Mouse (Mus musculus): Measurements from ENCODE around the gene Prkag3. TPM values are rescaled to one million over a fixed set of nuclear protein-coding genes. Genes with fewer than 3 reads are reported as not detected.

The Prkag3 gene
- polyA plus RNA-seq (2017; shearing (Covaris generic)): not detected

GRCm38 (mm10) chr1:74748643-74749271 lies at the start of gene Prkag3:
Gene Prkag3, minus strand, starts transcription at chr1:74749221.

GRCm38 (mm10) chr1:74791249-74791648 lies 42.2 kb upstream of the Prkag3 start, which contains the start of gene Wnt10a:
Gene Wnt10a, plus strand, starts transcription at chr1:74791516.

GRCm38 (mm10) chr1:74771845-74771930 lies 22.7 kb upstream of the Prkag3 start, which contains the start of gene Wnt6:
Gene Wnt6, plus strand, starts transcription at chr1:74771892.

GRCm38 (mm10) chr1:74713099-74713858 lies 35.7 kb downstream of the Prkag3 start, which contains the start of gene Cyp27a1:
Gene Cyp27a1, plus strand, starts transcription at chr1:74713574.

Other genes starting within 250 kb of the Prkag3 start
- 38.3 TPM for gene Cnot9, start 243.2 kb downstream of the Prkag3 start, polyA plus RNA-seq (2017; shearing (Covaris generic))
- 0.38 TPM for gene Plcd4, start 206.3 kb downstream of the Prkag3 start, polyA plus RNA-seq (2017; shearing (Covaris generic))
- gene Usp37, start 204.9 kb downstream of the Prkag3 start, polyA plus RNA-seq (2017; shearing (Covaris generic)): 20.7 TPM
- gene Zfp142, start 161.0 kb downstream of the Prkag3 start, polyA plus RNA-seq (2017; shearing (Covaris generic)): 22.7 TPM
- gene Bcs1l, start 160.9 kb downstream of the Prkag3 start, polyA plus RNA-seq (2017; shearing (Covaris generic)): 13.6 TPM
- 33.3 TPM for gene Rnf25, start 147.8 kb downstream of the Prkag3 start, polyA plus RNA-seq (2017; shearing (Covaris generic))
- gene Stk36, start 147.8 kb downstream of the Prkag3 start, polyA plus RNA-seq (2017; shearing (Covaris generic)): not detected
- 41.7 TPM for gene Ttll4, start 87.5 kb downstream of the Prkag3 start, polyA plus RNA-seq (2017; shearing (Covaris generic))
- gene Cyp27a1, start 35.6 kb downstream of the Prkag3 start, polyA plus RNA-seq (2017; shearing (Covaris generic)): 0.40 TPM
- not detected for gene Wnt6, start 22.7 kb upstream of the Prkag3 start, polyA plus RNA-seq (2017; shearing (Covaris generic))
- 0.29 TPM for gene Wnt10a, start 42.3 kb upstream of the Prkag3 start, polyA plus RNA-seq (2017; shearing (Covaris generic))
- gene Cdk5r2, start 105.7 kb upstream of the Prkag3 start, polyA plus RNA-seq (2017; shearing (Covaris generic)): not detected
- not detected for gene Fev, start 136.2 kb upstream of the Prkag3 start, polyA plus RNA-seq (2017; shearing (Covaris generic))
- gene Cryba2, start 143.9 kb upstream of the Prkag3 start, polyA plus RNA-seq (2017; shearing (Covaris generic)): not detected
- gene Cfap65, start 186.4 kb upstream of the Prkag3 start, polyA plus RNA-seq (2017; shearing (Covaris generic)): 0.09 TPM
- not detected for gene Ihh, start 202.5 kb upstream of the Prkag3 start, polyA plus RNA-seq (2017; shearing (Covaris generic))

Measured in activated CD4-positive, CD25-positive, alpha-beta regulatory T cell, adult 9 weeks (primary cell).